Mouse (Mus musculus) liver, adult 2 months (tissue): ENCODE measurements at regions not wholly inside any gene's neighbourhood (a gene's known extent, or its start where the extent isn't known, plus 50 kb on each side); places are given as distances from the start of the nearest gene placed in this dataset.
"Not testable (repeated sequence)": the region's sequence is repeated elsewhere in the genome, so short reads cannot be mapped to it uniquely, and the experiment has no call there.

Source experiments
- DNase-seq: peaks from one replicate; pipeline ENCODE4 v3.0.0-alpha.2; 2011; ENCODE audit warnings: low read depth, low spot score; ENCODE audit errors: extremely low read depth
- H3K27ac ChIP-seq: fragments of 200-500 bp; replicated peaks from 2 replicates; pipeline ENCODE4 v1.5.1; 2012; ENCODE audit warnings: low read depth, mild to moderate bottlenecking, control low read depth, inconsistent platforms, low read length; ENCODE audit not compliant: insufficient read depth
- H3K27me3 ChIP-seq: fragments of 200-500 bp; 2 replicates; pipeline ENCODE4 v1.6.1; 2012; ENCODE audit warnings: mild to moderate bottlenecking, moderate library complexity, low read length, inconsistent platforms; ENCODE audit not compliant: control insufficient read depth, insufficient read depth
- H3K36me3 ChIP-seq: fragments of 200-500 bp; 2 replicates; pipeline ENCODE4 v1.6.1; 2012; ENCODE audit warnings: low read length, inconsistent platforms; ENCODE audit not compliant: control insufficient read depth, insufficient read depth
- H3K4me1 ChIP-seq: fragments of 200-500 bp; 2 replicates; pipeline ENCODE4 v1.6.1; 2011; ENCODE audit warnings: low read length; ENCODE audit not compliant: control insufficient read depth, insufficient read depth
- H3K4me3 ChIP-seq: fragments of 200-500 bp; 2 replicates; pipeline ENCODE4 v1.5.1; 2011; ENCODE audit warnings: low read depth, mild to moderate bottlenecking, control low read depth, low read length, moderate library complexity; ENCODE audit not compliant: insufficient read depth
- H3K79me2 ChIP-seq: fragments of 200-500 bp; 2 replicates; pipeline ENCODE4 v1.6.1; 2012; ENCODE audit warnings: inconsistent platforms, mild to moderate bottlenecking, low read length, moderate library complexity; ENCODE audit not compliant: control insufficient read depth, insufficient read depth
- H3K9ac ChIP-seq: fragments of 200-500 bp; 2 replicates; pipeline ENCODE4 v1.6.1; 2012; ENCODE audit warnings: low read depth, mild to moderate bottlenecking, control low read depth, inconsistent platforms, low read length
- CTCF ChIP-seq: fragments of 200-500 bp; IDR thresholded peaks from 2 replicates; pipeline ENCODE4 v1.5.1; 2011; ENCODE audit warnings: low read depth, low read length, control low read depth
- POLR2A ChIP-seq: fragments of 200-500 bp; IDR thresholded peaks from 2 replicates; pipeline ENCODE4 v1.6.1; 2011; ENCODE audit warnings: low read length, control low read depth; ENCODE audit not compliant: insufficient read depth; ENCODE audit errors: extremely low read depth
- WGBS: fragments of 180-500 bp; shearing (Covaris S2); methylation state at CpG from one replicate; pipeline ENCODE4 v1.1.7; 2018; 5-methylcytosine and 5-hydroxymethylcytosine counted together

DNA sequence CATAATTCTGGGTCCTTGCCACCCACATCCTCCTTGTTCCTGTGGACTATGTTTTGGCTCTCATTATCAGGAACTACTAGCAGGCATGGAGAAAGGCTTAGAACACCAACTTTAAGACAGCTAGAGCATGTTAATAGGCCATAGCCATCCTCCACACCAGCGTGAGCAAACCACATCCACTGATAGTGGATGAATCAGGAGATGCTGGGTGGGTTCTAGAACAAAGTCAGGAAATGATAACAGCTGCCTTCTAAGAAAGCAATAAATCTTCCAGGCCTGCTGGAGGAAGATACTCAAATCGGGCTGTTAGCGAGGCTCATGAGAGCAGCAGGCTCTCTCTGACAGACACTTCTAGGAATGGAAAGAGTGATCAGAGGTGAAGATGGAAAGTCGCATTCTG lies 60.9 kb upstream of the Slc44a3 start:
- Histone ChIP-seq H3K9ac (no peak overlapping the region), H3K4me3 (no peak overlapping the region), H3K36me3 (no peaks in the 10 kb centered on the region), H3K4me1 (no peaks in the 10 kb centered on the region), H3K79me2 (no peaks in the 10 kb centered on the region), H3K27ac (no peak overlapping the region), H3K27me3 (no peaks in the 10 kb centered on the region)
- TF ChIP-seq CTCF: no peak
- TF ChIP-seq POLR2A: no peak
- WGBS: 82% methylated on average over 4 of the region's 4 CpGs
- no peak for DNase-seq

DNA sequence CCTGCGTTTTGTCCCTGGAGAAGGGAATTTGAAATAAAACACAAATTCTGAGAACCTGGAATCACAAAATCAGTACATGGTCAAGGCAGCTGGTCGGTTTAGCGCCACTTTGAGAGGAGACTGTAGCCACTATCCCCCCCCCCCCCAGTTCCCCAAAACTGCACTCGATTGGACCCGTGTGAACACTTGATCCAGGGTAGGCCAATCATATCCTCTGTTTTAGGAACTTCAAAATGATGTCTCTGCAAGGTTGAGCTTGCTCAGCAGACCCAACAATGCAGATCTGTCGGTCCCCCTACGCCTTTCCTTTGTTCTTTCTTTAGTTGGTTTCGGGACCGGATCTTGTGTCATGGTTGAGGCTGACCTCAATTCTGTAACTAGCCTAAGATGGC lies 57.3 kb upstream of the Slc44a3 start:
- no peak overlapping the region for H3K27ac ChIP-seq
- WGBS: 96% methylated on average over 9 of the region's 9 CpGs
- H3K9ac ChIP-seq: no peak overlapping the region
- no peak for TF ChIP-seq POLR2A
- no peak for TF ChIP-seq CTCF
- H3K4me3 ChIP-seq: no peak overlapping the region
- no peaks in the 10 kb centered on the region for H3K27me3 ChIP-seq
- H3K36me3 ChIP-seq: no peaks in the 10 kb centered on the region
- H3K4me1 ChIP-seq: no peaks in the 10 kb centered on the region
- no peak for DNase-seq
- H3K79me2 ChIP-seq: no peaks in the 10 kb centered on the region

DNA sequence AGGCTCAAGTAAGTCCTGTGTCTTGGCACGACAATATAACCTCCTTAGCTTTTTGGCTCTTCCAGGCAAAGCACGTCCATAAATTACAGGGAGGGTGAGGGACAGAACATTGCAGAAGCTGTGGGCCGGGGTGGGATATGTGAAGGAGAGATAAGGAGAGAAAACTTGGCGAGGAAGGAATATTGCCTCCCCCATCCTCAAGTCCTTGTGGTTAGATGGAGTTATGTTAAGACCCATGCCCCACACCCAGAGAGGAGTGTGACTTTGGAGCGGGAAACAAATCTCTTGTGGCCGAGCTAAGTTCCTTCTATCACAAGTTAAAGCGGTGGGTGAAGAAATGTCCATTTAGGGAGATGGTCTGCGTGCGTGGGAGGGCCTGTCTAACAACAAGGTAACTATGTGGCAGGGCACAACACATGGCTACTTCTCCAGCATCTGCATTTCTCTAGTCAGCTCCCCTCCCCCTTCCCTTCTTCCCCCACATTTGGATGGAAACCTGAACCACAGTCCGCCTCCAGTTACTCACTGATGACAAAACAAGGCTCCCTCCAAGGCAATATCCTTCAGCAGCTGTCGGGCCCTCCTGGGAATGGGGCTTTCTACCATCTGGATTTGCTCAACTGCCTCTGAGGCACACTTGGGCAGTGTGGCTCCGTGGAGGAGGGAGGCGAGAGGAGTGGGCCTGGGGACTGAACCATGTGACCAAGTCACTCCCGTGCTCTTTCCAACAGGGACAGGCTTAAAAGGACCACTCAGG lies 56.7 kb upstream of the Slc44a3 start:
- Histone ChIP-seq H3K4me3 (no peak overlapping the region), H3K4me1 (no peaks in the 10 kb centered on the region), H3K36me3 (no peaks in the 10 kb centered on the region), H3K79me2 (no peaks in the 10 kb centered on the region), H3K27me3 (no peaks in the 10 kb centered on the region), H3K27ac (no peak overlapping the region), H3K9ac (no peak overlapping the region)
- DNase-seq: no peak
- WGBS: 86% methylated on average over 14 of the region's 14 CpGs
- TF ChIP-seq POLR2A: no peak
- no peak for TF ChIP-seq CTCF

DNA sequence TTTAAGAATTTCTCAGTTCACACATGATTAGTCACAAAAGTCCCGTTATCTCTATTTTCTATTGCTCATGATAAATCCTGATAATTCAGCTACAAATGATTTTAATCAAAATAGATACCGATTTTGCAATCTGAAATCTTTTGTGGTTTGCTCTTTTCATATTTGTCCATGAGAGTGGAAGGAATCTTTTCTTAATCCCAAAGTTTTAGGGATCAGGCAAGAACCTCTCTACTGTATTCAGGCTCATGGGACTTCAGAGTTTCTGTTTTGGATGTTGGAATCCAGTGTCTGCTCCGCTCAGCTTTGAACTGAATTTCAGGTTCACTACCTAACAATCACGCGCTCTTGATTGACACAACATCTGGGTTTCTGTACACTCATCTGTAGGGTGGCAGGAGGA lies 53.1 kb upstream of the Slc44a3 start:
- 94% methylated on average over 5 of the region's 5 CpGs for WGBS
- H3K9ac ChIP-seq: no peak overlapping the region
- no peaks in the 10 kb centered on the region for H3K4me1 ChIP-seq
- no peak overlapping the region for H3K27ac ChIP-seq
- no peaks in the 10 kb centered on the region for H3K36me3 ChIP-seq
- H3K27me3 ChIP-seq: no peaks in the 10 kb centered on the region
- no peak for TF ChIP-seq POLR2A
- TF ChIP-seq CTCF: no peak
- no peaks in the 10 kb centered on the region for H3K79me2 ChIP-seq
- DNase-seq: no peak
- no peak overlapping the region for H3K4me3 ChIP-seq

DNA sequence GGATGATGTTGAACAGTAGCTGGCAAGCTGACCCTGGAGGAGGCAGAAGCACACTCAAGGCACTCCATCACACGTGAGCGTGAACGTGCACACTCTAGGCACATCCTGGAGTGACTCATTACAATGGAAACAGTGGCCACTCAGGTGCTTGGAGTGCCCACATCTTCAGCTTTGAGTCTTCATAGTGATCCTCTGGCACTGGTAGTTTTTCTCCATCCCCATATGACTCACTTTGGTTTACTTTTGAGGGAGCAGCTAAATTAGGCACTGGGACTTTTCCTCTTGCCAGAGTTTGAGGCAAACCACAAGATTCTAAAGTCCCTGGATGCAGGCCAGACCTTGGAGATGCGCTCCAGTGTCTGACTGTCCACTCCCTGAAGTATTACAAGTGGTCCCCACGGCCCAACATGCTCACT lies 52.5 kb upstream of the Slc44a3 start:
- no peak overlapping the region for H3K9ac ChIP-seq
- no peak for DNase-seq
- H3K79me2 ChIP-seq: no peaks in the 10 kb centered on the region
- H3K4me1 ChIP-seq: no peaks in the 10 kb centered on the region
- no peaks in the 10 kb centered on the region for H3K36me3 ChIP-seq
- 83% methylated on average over 5 of the region's 5 CpGs for WGBS
- no peaks in the 10 kb centered on the region for H3K27me3 ChIP-seq
- H3K27ac ChIP-seq: no peak overlapping the region
- H3K4me3 ChIP-seq: no peak overlapping the region
- TF ChIP-seq POLR2A (no peak), CTCF (no peak)

DNA sequence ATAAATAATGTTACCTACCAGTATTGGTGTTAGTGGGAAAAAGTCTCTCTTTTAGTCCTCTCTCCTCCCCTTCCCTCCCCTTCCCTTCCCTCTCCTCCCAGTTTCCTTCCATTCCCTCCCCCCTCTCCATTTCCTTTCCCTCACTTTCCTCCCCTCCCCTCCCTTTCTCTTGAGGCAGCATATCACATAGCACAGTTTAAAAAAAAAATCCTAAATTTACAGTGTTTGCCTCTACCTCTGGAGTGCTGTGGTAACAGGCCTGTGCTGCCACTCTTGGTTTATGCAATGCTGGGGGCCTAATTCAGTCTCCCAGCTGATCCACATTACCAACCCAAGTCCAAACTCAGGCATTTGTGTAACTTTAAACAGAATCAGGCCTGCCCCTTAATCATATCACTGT lies 52.1 kb upstream of the Slc44a3 start:
- Histone ChIP-seq H3K27ac (no peak overlapping the region), H3K27me3 (no peaks in the 10 kb centered on the region), H3K4me3 (no peak overlapping the region), H3K4me1 (no peaks in the 10 kb centered on the region), H3K9ac (no peak overlapping the region), H3K36me3 (no peaks in the 10 kb centered on the region), H3K79me2 (no peaks in the 10 kb centered on the region)
- TF ChIP-seq CTCF: no peak
- no peak for TF ChIP-seq POLR2A
- DNase-seq: no peak

DNA sequence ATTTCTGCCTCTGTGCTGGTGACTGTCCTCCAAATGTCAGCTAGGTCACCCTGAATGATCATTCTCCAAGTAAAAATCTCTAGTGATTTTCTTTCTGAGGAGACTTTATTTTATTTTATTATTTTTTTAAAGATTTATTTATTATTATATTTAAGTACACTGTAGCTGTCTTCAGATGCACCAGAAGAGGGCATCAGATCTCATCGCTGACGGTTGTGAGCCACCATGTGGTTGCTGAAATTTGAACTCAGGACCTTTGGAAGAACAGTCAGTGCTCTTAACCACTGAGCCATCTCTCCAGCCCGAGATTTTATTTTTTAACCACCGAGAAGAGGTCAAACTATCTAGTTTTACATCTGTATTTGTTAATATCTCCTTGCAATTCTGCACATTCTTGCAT lies 50.5 kb upstream of the Slc44a3 start:
- not testable (repeated sequence) for H3K4me1 ChIP-seq, H3K79me2 ChIP-seq, H3K9ac ChIP-seq, H3K4me3 ChIP-seq, H3K27me3 ChIP-seq, DNase-seq, H3K36me3 ChIP-seq, H3K27ac ChIP-seq
- WGBS: 71% methylated on average over 4 of the region's 4 CpGs
